Mouse (Mus musculus) spleen, adult 12 weeks (tissue): Measurements from ENCODE around the gene P2ry12.

ENCODE experiments used
- DNase-seq: peaks from one replicate; pipeline ENCODE4 v3.0.0; 2022; ENCODE audit warnings: low spot score

The P2ry12 gene

GRCm38 (mm10) chr3:59230912-59231311 lies 31.8 kb downstream of the P2ry12 start:
- DNase-seq = no peak

- no peak for DNase-seq
Observed at GRCm38 (mm10) chr3:59228730-59229551, 33.7 kb downstream of the P2ry12 start.

GRCm38 (mm10) chr3:59227696-59228095 lies 35.0 kb downstream of the P2ry12 start:
- no peak for DNase-seq

- no peak for DNase-seq
Observed at GRCm38 (mm10) chr3:59225411-59225810, 37.3 kb downstream of the P2ry12 start.

GRCm38 (mm10) chr3:59222303-59222702 lies 40.4 kb downstream of the P2ry12 start:
- no peak for DNase-seq

GRCm38 (mm10) chr3:59219326-59219725 lies 43.3 kb downstream of the P2ry12 start:
- no peak for DNase-seq

- DNase-seq = no peak
Observed at GRCm38 (mm10) chr3:59217211-59217610, 45.5 kb downstream of the P2ry12 start.

GRCm38 (mm10) chr3:59212404-59212803 lies 50.3 kb downstream of the P2ry12 start:
- DNase-seq = no peak

GRCm38 (mm10) chr3:59211784-59212183 lies 50.9 kb downstream of the P2ry12 start:
- DNase-seq = no peak

GRCm38 (mm10) chr3:59210727-59211126 lies 51.9 kb downstream of the P2ry12 start, which contains the start of gene P2ry13:
Gene P2ry13, minus strand, starts transcription at chr3:59210882.
- DNase-seq = no peak

- no peak for DNase-seq
Observed at GRCm38 (mm10) chr3:59210089-59210488, 52.6 kb downstream of the P2ry12 start.

GRCm38 (mm10) chr3:59208650-59209548 lies 53.8 kb downstream of the P2ry12 start:
- no peak for DNase-seq

GRCm38 (mm10) chr3:59205941-59206340 lies 56.7 kb downstream of the P2ry12 start:
- DNase-seq = no peak

- no peak for DNase-seq
Observed at GRCm38 (mm10) chr3:59204719-59205503, 57.8 kb downstream of the P2ry12 start.

- DNase-seq = no peak
Observed at GRCm38 (mm10) chr3:59203802-59204520, 58.7 kb downstream of the P2ry12 start.

- DNase-seq = no peak
Observed at GRCm38 (mm10) chr3:59197329-59197948, 65.2 kb downstream of the P2ry12 start.

- no peak for DNase-seq
Observed at GRCm38 (mm10) chr3:59194938-59195337, 67.7 kb downstream of the P2ry12 start, which contains the start of gene Gpr87. Gene Gpr87, minus strand, starts transcription at chr3:59195104.

GRCm38 (mm10) chr3:59194099-59194498 lies 68.6 kb downstream of the P2ry12 start:
- no peak for DNase-seq

- no peak for DNase-seq
Observed at GRCm38 (mm10) chr3:59191674-59192073, 71.0 kb downstream of the P2ry12 start.

GRCm38 (mm10) chr3:59187336-59187735 lies 75.3 kb downstream of the P2ry12 start:
- no peak for DNase-seq

- no peak for DNase-seq
Observed at GRCm38 (mm10) chr3:59185662-59186061, 77.0 kb downstream of the P2ry12 start.
